In the genomic region with DNA sequence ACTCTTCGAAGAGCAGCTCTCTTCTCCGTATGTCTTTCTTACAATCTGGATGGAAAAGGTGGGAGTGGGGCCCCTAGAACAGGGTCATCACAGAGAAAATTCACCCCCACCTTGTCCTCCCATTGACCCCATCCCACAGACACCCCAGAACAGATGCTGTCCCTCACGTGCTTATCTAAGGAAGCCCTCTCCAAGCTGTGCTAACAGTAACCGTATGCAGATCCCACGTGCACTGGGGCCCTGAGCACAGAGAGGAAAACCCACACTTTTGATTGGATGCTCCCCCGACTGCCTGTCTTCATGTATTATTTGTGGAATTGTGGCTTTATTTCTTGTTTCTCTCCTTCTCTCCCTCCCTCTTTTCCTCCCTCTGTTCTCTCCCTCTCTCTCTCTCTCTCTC, we compare ENCODE assay signal across 22 mouse cellular contexts.
DNase-seq lines count a peak whose midpoint lies in the region; ATAC-seq and TF ChIP-seq lines count a peak whose summit lies in the region.
"Had no signal": no experiment of that assay in that cellular context is flagged by ENCODE, and none has a peak within 500 bp of the region (broad histone marks: within the 10 kb centered on the region; RNA-seq: fewer than 3 reads in every experiment).

No protein-coding gene starts in this region.

- no peak for TF ChIP-seq CTCF in heart, postnatal 0 days (IDR thresholded peaks at IDR 0.05; ENCODE audit: low read depth)
- no peak for TF ChIP-seq CTCF in stomach, postnatal 0 days (IDR thresholded peaks at IDR 0.05; ENCODE audit: low read depth)

- H3K36me3 ChIP-seq in embryonic facial prominence, embryonic 14.5 days (ENCODE audit: control insufficient read depth, insufficient read depth, low read length): no peaks in the 10 kb centered on the region
- H3K36me3 ChIP-seq in embryonic facial prominence, embryonic 10.5 days (replicated peaks): no peaks in the 10 kb centered on the region
- no peaks in the 10 kb centered on the region for H3K36me3 ChIP-seq in heart, postnatal 0 days (replicated peaks; ENCODE audit: control insufficient read depth, insufficient read depth, low read length)
- no peaks in the 10 kb centered on the region for H3K36me3 ChIP-seq in stomach, embryonic 15.5 days
- H3K36me3 ChIP-seq in stomach, postnatal 0 days (ENCODE audit: control insufficient read depth, insufficient read depth, low read length): no peaks in the 10 kb centered on the region
- H3K36me3 ChIP-seq: embryonic facial prominence, embryonic 13.5 days; forebrain, embryonic 10.5 days; heart, embryonic 15.5 days; hindbrain, embryonic 10.5 days had no signal

- H3K4me1 ChIP-seq in embryonic facial prominence, embryonic 14.5 days (ENCODE audit: control insufficient read depth, insufficient read depth, low read length): 0 out of 2 replicates have a peak, but pooled peaks cover 6% of the 10 kb centered on the region
- peaks cover 36% of the 10 kb centered on the region for H3K4me1 ChIP-seq in embryonic facial prominence, embryonic 10.5 days
- H3K4me1 ChIP-seq in heart, postnatal 0 days (ENCODE audit: control insufficient read depth, insufficient read depth): no peaks in the 10 kb centered on the region
- peaks cover 12% of the 10 kb centered on the region; the same call in 1 of the 2 replicates for H3K4me1 ChIP-seq in stomach, embryonic 15.5 days
- no peaks in the 10 kb centered on the region for H3K4me1 ChIP-seq in stomach, postnatal 0 days (replicated peaks; ENCODE audit: control insufficient read depth, insufficient read depth)

- peak; percentile 54; the same call in 1 of the 2 replicates for ATAC-seq in embryonic facial prominence, embryonic 14.5 days (ENCODE audit: low read depth)
- ATAC-seq in heart, postnatal 0 days (ENCODE audit: insufficient read depth, low read depth): 0 out of 2 replicates have a peak, but pooled peaks have one; percentile 24
- ATAC-seq in stomach, embryonic 15.5 days (ENCODE audit: insufficient read depth, low FRiP score, low read depth): peak; percentile 33; the same call in 1 of the 2 replicates
- ATAC-seq in stomach, postnatal 0 days (ENCODE audit: low FRiP score, low TSS enrichment): no peak
- ATAC-seq: forebrain, embryonic 14.5 days had no signal

- DNase-seq in embryonic facial prominence, embryonic 14.5 days (ENCODE audit: low spot score): peak; percentile 67
- no peak for DNase-seq in embryonic facial prominence, embryonic 10.5 days (ENCODE audit: low spot score)
- DNase-seq in heart, postnatal 0 days (ENCODE audit: low spot score): no peak
- no peak for DNase-seq in heart, postnatal 4 days
- no peak for DNase-seq in stomach, postnatal 0 days (ENCODE audit: low spot score)
- no peak for DNase-seq in adrenal gland, postnatal 25 days
- no peak for DNase-seq in cerebellum, postnatal 4 days (ENCODE audit: low spot score in 2 of 2)
- DNase-seq: adrenal gland, postnatal 10 days; cerebellum, adult 18-20 months; cerebellum, adult 9-11 months; cerebellum, postnatal 36 days; gastrocnemius, adult 2 months; gastrocnemius, postnatal 25 days; kidney, adult 18-20 months had no signal

- no peak overlapping the region for H3K9ac ChIP-seq in embryonic facial prominence, embryonic 14.5 days (ENCODE audit: low read depth, low read length)
- no peak overlapping the region for H3K9ac ChIP-seq in heart, postnatal 0 days (replicated peaks; ENCODE audit: low read depth, low read length)
- H3K9ac ChIP-seq in stomach, embryonic 15.5 days: no peak overlapping the region
- no peak overlapping the region for H3K9ac ChIP-seq in stomach, postnatal 0 days (ENCODE audit: low read length)
- H3K9ac ChIP-seq: embryonic facial prominence, embryonic 13.5 days; heart, embryonic 15.5 days; hindbrain, embryonic 14.5 days had no signal

- H3K4me2 ChIP-seq in embryonic facial prominence, embryonic 14.5 days (ENCODE audit: low read depth, low read length): no peak overlapping the region
- H3K4me2 ChIP-seq in heart, postnatal 0 days (ENCODE audit: low read depth, low read length): no peak overlapping the region
- no peak overlapping the region for H3K4me2 ChIP-seq in stomach, embryonic 15.5 days
- no peak overlapping the region for H3K4me2 ChIP-seq in stomach, postnatal 0 days (replicated peaks; ENCODE audit: low read depth)
- H3K4me2 ChIP-seq: embryonic facial prominence, embryonic 13.5 days; heart, embryonic 15.5 days; hindbrain, embryonic 14.5 days had no signal

- H3K4me3 ChIP-seq in embryonic facial prominence, embryonic 14.5 days (ENCODE audit: low read depth, low read length): no peak overlapping the region
- no peak overlapping the region for H3K4me3 ChIP-seq in embryonic facial prominence, embryonic 10.5 days
- H3K4me3 ChIP-seq in heart, postnatal 0 days (ENCODE audit: low read depth, low read length): no peak overlapping the region
- H3K4me3 ChIP-seq in stomach, embryonic 15.5 days (replicated peaks): no peak overlapping the region
- H3K4me3 ChIP-seq in stomach, postnatal 0 days (ENCODE audit: low read depth, low read length): no peak overlapping the region
- H3K4me3 ChIP-seq: embryonic facial prominence, embryonic 13.5 days; erythroblast, embryonic 14.5 days; forebrain, embryonic 10.5 days; gastrocnemius, adult 2 months; heart, embryonic 15.5 days; hindbrain, embryonic 10.5 days had no signal

- no peak overlapping the region for H3K27ac ChIP-seq in embryonic facial prominence, embryonic 14.5 days (replicated peaks; ENCODE audit: low read depth, low read length)
- H3K27ac ChIP-seq in embryonic facial prominence, embryonic 10.5 days (replicated peaks): no peak overlapping the region
- no peak overlapping the region for H3K27ac ChIP-seq in heart, postnatal 0 days (ENCODE audit: low read depth)
- H3K27ac ChIP-seq in stomach, embryonic 15.5 days: no peak overlapping the region
- H3K27ac ChIP-seq in stomach, postnatal 0 days (replicated peaks): no peak overlapping the region
- H3K27ac ChIP-seq: embryonic facial prominence, embryonic 13.5 days; forebrain, embryonic 10.5 days; gastrocnemius, adult 2 months; heart, embryonic 15.5 days; hindbrain, embryonic 10.5 days; hindbrain, embryonic 14.5 days had no signal

- 31% methylated on average over 6 of the region's 6 CpGs for WGBS in embryonic facial prominence, embryonic 14.5 days
- WGBS in embryonic facial prominence, embryonic 10.5 days: 55% methylated on average over 6 of the region's 6 CpGs
- WGBS in heart, postnatal 0 days: 36% methylated on average over 6 of the region's 6 CpGs
- 27% methylated on average over 6 of the region's 6 CpGs for WGBS in stomach, embryonic 15.5 days
- 27% methylated on average over 6 of the region's 6 CpGs for WGBS in stomach, postnatal 0 days

- no peaks in the 10 kb centered on the region for H3K9me3 ChIP-seq in embryonic facial prominence, embryonic 14.5 days (ENCODE audit: control insufficient read depth, low read length)
- no peaks in the 10 kb centered on the region for H3K9me3 ChIP-seq in embryonic facial prominence, embryonic 10.5 days
- H3K9me3 ChIP-seq in heart, postnatal 0 days (replicated peaks; ENCODE audit: control insufficient read depth, low read length): no peaks in the 10 kb centered on the region
- no peaks in the 10 kb centered on the region for H3K9me3 ChIP-seq in stomach, embryonic 15.5 days
- no peaks in the 10 kb centered on the region for H3K9me3 ChIP-seq in stomach, postnatal 0 days (ENCODE audit: control insufficient read depth, low read length)
- H3K9me3 ChIP-seq: embryonic facial prominence, embryonic 13.5 days; forebrain, embryonic 10.5 days; heart, embryonic 15.5 days; hindbrain, embryonic 10.5 days had no signal

- no peak for TF ChIP-seq EP300 in heart, postnatal 0 days (IDR thresholded peaks at IDR 0.05; ENCODE audit: low read depth)
- TF ChIP-seq EP300 in stomach, postnatal 0 days (optimal IDR thresholded peaks at IDR 0.05): no peak

- H3K27me3 ChIP-seq in embryonic facial prominence, embryonic 14.5 days (replicated peaks; ENCODE audit: control insufficient read depth, insufficient read depth, low read length): no peaks in the 10 kb centered on the region
- H3K27me3 ChIP-seq in embryonic facial prominence, embryonic 10.5 days (replicated peaks; ENCODE audit: low read depth, poor library complexity, severe bottlenecking): 0 out of 2 replicates have a peak, but pooled peaks cover 16% of the 10 kb centered on the region
- no peaks in the 10 kb centered on the region for H3K27me3 ChIP-seq in heart, postnatal 0 days (ENCODE audit: control insufficient read depth, insufficient read depth, low read length)
- H3K27me3 ChIP-seq in stomach, embryonic 15.5 days (replicated peaks): no peaks in the 10 kb centered on the region
- H3K27me3 ChIP-seq in stomach, postnatal 0 days (ENCODE audit: control insufficient read depth, insufficient read depth, low read length): no peaks in the 10 kb centered on the region
- H3K27me3 ChIP-seq: embryonic facial prominence, embryonic 13.5 days; heart, embryonic 15.5 days had no signal
